Mouse (Mus musculus): ENCODE measurements around the gene Mical3. TPM values are rescaled to one million over a fixed set of nuclear protein-coding genes. Genes with fewer than 3 reads are reported as not detected.

Gene Mical3
- polyA plus RNA-seq, 1 experiment from 2014 or later: 50.0 TPM

GRCm38 (mm10) chr6:121070584-121071230, 60.1 kb downstream of the Mical3 start:
- no peak overlapping the region for H3K4me3 ChIP-seq
- no peak overlapping the region for H3K27ac ChIP-seq
- no peak overlapping the region for H3K4me2 ChIP-seq
- no peaks in the 10 kb centered on the region for H3K36me3 ChIP-seq (replicated peaks)
- no peaks in the 10 kb centered on the region for H3K9me3 ChIP-seq
- no peak overlapping the region for H3K9ac ChIP-seq
- ATAC-seq (replicated peaks): no peak
- H3K27me3 ChIP-seq (replicated peaks): no peaks in the 10 kb centered on the region
- peaks cover 23% of the 10 kb centered on the region for H3K4me1 ChIP-seq
- WGBS: 84% methylated on average over 9 of the region's 9 CpGs

- H3K9ac ChIP-seq: no peak overlapping the region
- no peaks in the 10 kb centered on the region for H3K36me3 ChIP-seq (replicated peaks)
- H3K4me3 ChIP-seq: no peak overlapping the region
- no peak overlapping the region for H3K27ac ChIP-seq
- H3K27me3 ChIP-seq (replicated peaks): no peaks in the 10 kb centered on the region
- 86% methylated on average over 8 of the region's 8 CpGs for WGBS
- H3K9me3 ChIP-seq: no peaks in the 10 kb centered on the region
- no peak for ATAC-seq (replicated peaks)
- H3K4me1 ChIP-seq: peaks cover 37% of the 10 kb centered on the region
- H3K4me2 ChIP-seq: no peak overlapping the region
Observed at GRCm38 (mm10) chr6:121069156-121069555, 61.6 kb downstream of the Mical3 start.

GRCm38 (mm10) chr6:121068087-121068464, 62.7 kb downstream of the Mical3 start:
- H3K4me1 ChIP-seq: peaks cover 42% of the 10 kb centered on the region
- H3K9ac ChIP-seq: no peak overlapping the region
- no peaks in the 10 kb centered on the region for H3K9me3 ChIP-seq
- 0 out of 2 replicates have a peak overlapping the region, but pooled peaks have one; percentile 3 for H3K27ac ChIP-seq
- H3K4me3 ChIP-seq: no peak overlapping the region
- no peak for ATAC-seq (replicated peaks)
- no peaks in the 10 kb centered on the region for H3K27me3 ChIP-seq (replicated peaks)
- 91% methylated on average over 7 of the region's 7 CpGs for WGBS
- H3K4me2 ChIP-seq: no peak overlapping the region
- H3K36me3 ChIP-seq (replicated peaks): no peaks in the 10 kb centered on the region

GRCm38 (mm10) chr6:121067426-121068086, 63.2 kb downstream of the Mical3 start:
- Histone ChIP-seq H3K4me1 (peaks cover 42% of the 10 kb centered on the region), H3K9ac (no peak overlapping the region), H3K27me3 (replicated peaks) (no peaks in the 10 kb centered on the region), H3K27ac (0 out of 2 replicates have a peak overlapping the region, but pooled peaks have one; percentile 3), H3K9me3 (no peaks in the 10 kb centered on the region), H3K36me3 (replicated peaks) (no peaks in the 10 kb centered on the region), H3K4me2 (no peak overlapping the region), H3K4me3 (no peak overlapping the region)
- 67% methylated on average over 11 of the region's 11 CpGs for WGBS
- no peak for ATAC-seq (replicated peaks)

GRCm38 (mm10) chr6:121066761-121067160, 64.0 kb downstream of the Mical3 start:
- Histone ChIP-seq H3K9ac (no peak overlapping the region), H3K4me3 (no peak overlapping the region), H3K4me2 (no peak overlapping the region), H3K4me1 (peaks cover 42% of the 10 kb centered on the region), H3K9me3 (no peaks in the 10 kb centered on the region), H3K27me3 (replicated peaks) (no peaks in the 10 kb centered on the region), H3K27ac (0 out of 2 replicates have a peak overlapping the region, but pooled peaks have one; percentile 7), H3K36me3 (replicated peaks) (no peaks in the 10 kb centered on the region)
- WGBS: 47% methylated on average over 6 of the region's 6 CpGs
- no peak for ATAC-seq (replicated peaks)

GRCm38 (mm10) chr6:121064356-121065015, 66.3 kb downstream of the Mical3 start:
- Histone ChIP-seq H3K9me3 (no peaks in the 10 kb centered on the region), H3K4me1 (peaks cover 42% of the 10 kb centered on the region), H3K9ac (peak overlapping the region; percentile 54), H3K4me3 (peak overlapping the region; percentile 30), H3K27me3 (replicated peaks) (no peaks in the 10 kb centered on the region), H3K27ac (peak overlapping the region; percentile 94), H3K36me3 (replicated peaks) (no peaks in the 10 kb centered on the region), H3K4me2 (peak overlapping the region; percentile 49)
- WGBS: 29% methylated on average over 17 of the region's 17 CpGs
- peak; percentile 95 for ATAC-seq (replicated peaks)

- peak; percentile 18 for ATAC-seq (replicated peaks)
- H3K4me2 ChIP-seq: no peak overlapping the region
- 83% methylated on average over 8 of the region's 8 CpGs for WGBS
Observed at GRCm38 (mm10) chr6:121063771-121064170, 67.0 kb downstream of the Mical3 start.

GRCm38 (mm10) chr6:121062891-121063408, 67.8 kb downstream of the Mical3 start:
- H3K4me1 ChIP-seq: peaks cover 39% of the 10 kb centered on the region
- no peaks in the 10 kb centered on the region for H3K9me3 ChIP-seq
- H3K27me3 ChIP-seq (replicated peaks): no peaks in the 10 kb centered on the region
- H3K4me2 ChIP-seq: no peak overlapping the region
- peak overlapping the region; percentile 94; the same call in 1 of the 2 replicates for H3K27ac ChIP-seq
- H3K9ac ChIP-seq: no peak overlapping the region
- 91% methylated on average over 17 of the region's 17 CpGs for whole genome bisulfite sequencing
- no peak for ATAC-seq (replicated peaks)
- H3K36me3 ChIP-seq (replicated peaks): no peaks in the 10 kb centered on the region
- no peak overlapping the region for H3K4me3 ChIP-seq

More at GRCm38 (mm10) chr6:121063771-121064170, 67.0 kb downstream of the Mical3 start:
- no peaks in the 10 kb centered on the region for H3K9me3 ChIP-seq
- peaks cover 42% of the 10 kb centered on the region for H3K4me1 ChIP-seq
- no peaks in the 10 kb centered on the region for H3K36me3 ChIP-seq (replicated peaks)
- peak overlapping the region; percentile 2 for H3K9ac ChIP-seq
- no peaks in the 10 kb centered on the region for H3K27me3 ChIP-seq (replicated peaks)
- H3K27ac ChIP-seq: peak overlapping the region; percentile 94
- no peak overlapping the region for H3K4me3 ChIP-seq

GRCm38 (mm10) chr6:121058039-121058438, 72.8 kb downstream of the Mical3 start:
- H3K9me3 ChIP-seq: no peaks in the 10 kb centered on the region
- 81% methylated on average over 2 of the region's 2 CpGs for WGBS
- no peak overlapping the region for H3K4me3 ChIP-seq
- H3K4me2 ChIP-seq: no peak overlapping the region
- no peak for ATAC-seq (replicated peaks)
- no peaks in the 10 kb centered on the region for H3K36me3 ChIP-seq (replicated peaks)
- H3K27ac ChIP-seq: no peak overlapping the region
- no peaks in the 10 kb centered on the region for H3K27me3 ChIP-seq (replicated peaks)
- H3K9ac ChIP-seq: no peak overlapping the region
- no peaks in the 10 kb centered on the region for H3K4me1 ChIP-seq

GRCm38 (mm10) chr6:121057181-121057956, 73.4 kb downstream of the Mical3 start:
- 81% methylated on average over 22 of the region's 22 CpGs for WGBS
- H3K9ac ChIP-seq: no peak overlapping the region
- no peak overlapping the region for H3K4me3 ChIP-seq
- ATAC-seq (replicated peaks): no peak
- no peaks in the 10 kb centered on the region for H3K27me3 ChIP-seq (replicated peaks)
- H3K4me1 ChIP-seq: no peaks in the 10 kb centered on the region
- H3K27ac ChIP-seq: no peak overlapping the region
- no peak overlapping the region for H3K4me2 ChIP-seq
- H3K36me3 ChIP-seq (replicated peaks): no peaks in the 10 kb centered on the region
- no peaks in the 10 kb centered on the region for H3K9me3 ChIP-seq

- H3K4me2 ChIP-seq: no peak overlapping the region
- no peaks in the 10 kb centered on the region for H3K27me3 ChIP-seq (replicated peaks)
- no peaks in the 10 kb centered on the region for H3K4me1 ChIP-seq
- H3K9ac ChIP-seq: no peak overlapping the region
- ATAC-seq (replicated peaks): no peak
- H3K9me3 ChIP-seq: no peaks in the 10 kb centered on the region
- H3K36me3 ChIP-seq (replicated peaks): no peaks in the 10 kb centered on the region
- no peak overlapping the region for H3K4me3 ChIP-seq
- no peak overlapping the region for H3K27ac ChIP-seq
- 73% methylated on average over 3 of the region's 3 CpGs for WGBS
Observed at GRCm38 (mm10) chr6:121055496-121055895, 75.3 kb downstream of the Mical3 start.

GRCm38 (mm10) chr6:121054908-121055307, 75.9 kb downstream of the Mical3 start:
- no peaks in the 10 kb centered on the region for H3K27me3 ChIP-seq (replicated peaks)
- no peak overlapping the region for H3K4me2 ChIP-seq
- H3K9ac ChIP-seq: no peak overlapping the region
- no peaks in the 10 kb centered on the region for H3K36me3 ChIP-seq (replicated peaks)
- no peaks in the 10 kb centered on the region for H3K9me3 ChIP-seq
- 83% methylated on average over 9 of the region's 9 CpGs for WGBS
- H3K4me3 ChIP-seq: no peak overlapping the region
- H3K4me1 ChIP-seq: no peaks in the 10 kb centered on the region
- no peak for ATAC-seq (replicated peaks)
- no peak overlapping the region for H3K27ac ChIP-seq
